Mouse (Mus musculus) olfactory bulb, adult 2 months (tissue): ENCODE measurements around the gene Mbnl2.

ENCODE experiments used
- CTCF ChIP-seq: fragments of 200-500 bp; IDR thresholded peaks from 2 replicates; pipeline ENCODE4 v1.5.1; 2012; ENCODE audit warnings: low read depth, mild to moderate bottlenecking, low read length, moderate library complexity; ENCODE audit not compliant: insufficient read depth
- POLR2A ChIP-seq: fragments of 200-500 bp; IDR thresholded peaks from 2 replicates; pipeline ENCODE4 v1.6.1; 2012; ENCODE audit warnings: mild to moderate bottlenecking, low read depth, low read length, moderate library complexity; ENCODE audit not compliant: insufficient read depth

DNA sequence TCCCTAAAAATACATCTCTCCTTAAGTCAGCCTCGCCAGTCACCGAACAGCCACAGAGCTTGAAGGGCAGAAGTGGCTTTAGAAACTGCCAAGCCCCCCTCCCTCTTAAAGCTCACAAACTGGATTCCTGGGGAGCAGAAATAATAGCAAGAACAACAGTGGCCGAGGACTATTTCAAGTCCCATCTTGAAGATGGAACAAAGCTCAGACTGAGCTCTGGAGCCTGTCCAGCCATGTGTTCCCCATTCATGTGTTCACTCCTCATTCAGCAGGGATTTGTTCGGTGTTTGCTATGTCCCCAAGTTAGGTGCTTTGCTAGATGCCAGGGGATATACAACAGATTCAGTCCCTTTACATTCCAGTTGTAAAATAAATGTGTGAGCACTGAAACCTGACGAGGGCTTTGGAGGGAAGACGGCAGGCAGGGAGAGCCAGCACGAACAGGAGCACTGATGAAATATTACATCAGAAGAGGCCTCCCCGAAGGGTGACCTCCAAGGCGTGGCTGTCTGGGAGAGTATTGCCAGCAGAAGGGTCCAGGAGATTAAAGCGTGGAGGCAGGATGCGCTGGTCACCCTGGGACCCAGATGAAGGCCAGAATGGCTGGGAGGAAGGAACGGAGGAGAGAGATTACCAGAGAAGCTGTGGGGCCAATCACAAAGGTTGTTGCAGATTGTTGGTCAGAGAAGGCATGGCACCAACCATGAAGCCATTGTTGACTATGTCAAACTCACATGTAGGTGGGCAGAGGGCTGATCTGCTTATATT is 36.0 kb downstream of the Mbnl2 start:
- no peak for TF ChIP-seq POLR2A
- no peak for TF ChIP-seq CTCF
